In genomic region chr6:67146708-67147107, GRCm38 (mm10) we compare ENCODE assay signal across 11 mouse cellular contexts.
A peak's percentile ranks its signal among the peaks of the same experiment; 100 is the strongest.
DNase-seq lines count a peak whose midpoint lies in the region; ATAC-seq lines count a peak whose summit lies in the region.
"Had no signal": no experiment of that assay in that cellular context is flagged by ENCODE, and none has a peak within 500 bp of the region (broad histone marks: within the 10 kb centered on the region; RNA-seq: fewer than 3 reads in every experiment).

No protein-coding gene starts in this region.

- 39% methylated on average over 4 of the region's 4 CpGs for WGBS in liver, embryonic 15.5 days (ENCODE audit: insufficient replicate concordance)
- WGBS in forebrain, embryonic 15.5 days: 18% methylated on average over 4 of the region's 4 CpGs

- H3K4me1 ChIP-seq in liver, embryonic 15.5 days (replicated peaks): peaks cover 53% of the 10 kb centered on the region
- H3K4me1 ChIP-seq in forebrain, embryonic 15.5 days: no peaks in the 10 kb centered on the region
- H3K4me1 ChIP-seq: neural tube, embryonic 13.5 days had no signal

- ATAC-seq in liver, embryonic 15.5 days (ENCODE audit: insufficient read depth): no peak
- no peak for ATAC-seq in frontal cortex, adult (ENCODE audit: low TSS enrichment)
- ATAC-seq in forebrain, embryonic 15.5 days (replicated peaks): no peak

- peak; percentile 23 to 43 for DNase-seq in cerebellum, adult 18-20 months
- no peak for DNase-seq in cerebellum, adult 9-10 months
- DNase-seq in urinary bladder, postnatal 14 days (ENCODE audit: low spot score): peak; percentile 38
- no peak for DNase-seq in urinary bladder, postnatal 25 days (ENCODE audit: low spot score)
- no peak for DNase-seq in ovary, adult 18-20 months (ENCODE audit: low spot score)
- DNase-seq: heart, adult 11 months had no signal

- no peaks in the 10 kb centered on the region for H3K27me3 ChIP-seq in liver, embryonic 15.5 days
- H3K27me3 ChIP-seq in forebrain, embryonic 15.5 days: no peaks in the 10 kb centered on the region
- H3K27me3 ChIP-seq: neural tube, embryonic 13.5 days had no signal

- no peaks in the 10 kb centered on the region for H3K36me3 ChIP-seq in liver, embryonic 15.5 days (replicated peaks)
- no peaks in the 10 kb centered on the region for H3K36me3 ChIP-seq in forebrain, embryonic 15.5 days
- H3K36me3 ChIP-seq: forebrain, embryonic 10.5 days; neural tube, embryonic 13.5 days had no signal

- no peak overlapping the region for H3K4me2 ChIP-seq in liver, embryonic 15.5 days
- no peak overlapping the region for H3K4me2 ChIP-seq in forebrain, embryonic 15.5 days (replicated peaks)
- H3K4me2 ChIP-seq: neural tube, embryonic 13.5 days had no signal

- H3K27ac ChIP-seq in liver, embryonic 15.5 days (replicated peaks): peak overlapping the region; percentile 54
- H3K27ac ChIP-seq in forebrain, embryonic 15.5 days (replicated peaks): no peak overlapping the region
- H3K27ac ChIP-seq: forebrain, embryonic 10.5 days; neural tube, embryonic 13.5 days had no signal

- H3K9ac ChIP-seq in liver, embryonic 15.5 days: no peak overlapping the region
- no peak overlapping the region for H3K9ac ChIP-seq in forebrain, embryonic 15.5 days (replicated peaks)
- H3K9ac ChIP-seq: neural tube, embryonic 13.5 days had no signal

- no peak overlapping the region for H3K4me3 ChIP-seq in liver, embryonic 15.5 days (replicated peaks)
- H3K4me3 ChIP-seq in forebrain, embryonic 15.5 days: no peak overlapping the region
- H3K4me3 ChIP-seq: forebrain, embryonic 10.5 days; neural tube, embryonic 13.5 days had no signal

- H3K9me3 ChIP-seq in liver, embryonic 15.5 days (replicated peaks): no peaks in the 10 kb centered on the region
- H3K9me3 ChIP-seq in forebrain, embryonic 15.5 days: no peaks in the 10 kb centered on the region
- H3K9me3 ChIP-seq: forebrain, embryonic 10.5 days; neural tube, embryonic 13.5 days had no signal

Comparison
In these comparisons a context has a peak if more than half of its experiments do, and no peak if none do; other contexts are left out.
1. DNase-seq: peak in cerebellum, adult 18-20 months (2 of 2) and urinary bladder, postnatal 14 days (single experiment); none in cerebellum, adult 9-10 months (single experiment), urinary bladder, postnatal 25 days (single experiment) and ovary, adult 18-20 months (single experiment).